Mouse (Mus musculus): ENCODE results near the gene Pak7. TPM values are rescaled to one million over a fixed set of nuclear protein-coding genes. Genes with fewer than 3 reads are reported as not detected.
A peak's percentile ranks its signal among the peaks of the same experiment; 100 is the strongest.
"Not testable (repeated sequence)": the region's sequence is repeated elsewhere in the genome, so short reads cannot be mapped to it uniquely, and the experiment has no call there.

The Pak7 gene
- polyA plus RNA-seq, 1 experiment from 2014 or later = 4.2 TPM

DNA sequence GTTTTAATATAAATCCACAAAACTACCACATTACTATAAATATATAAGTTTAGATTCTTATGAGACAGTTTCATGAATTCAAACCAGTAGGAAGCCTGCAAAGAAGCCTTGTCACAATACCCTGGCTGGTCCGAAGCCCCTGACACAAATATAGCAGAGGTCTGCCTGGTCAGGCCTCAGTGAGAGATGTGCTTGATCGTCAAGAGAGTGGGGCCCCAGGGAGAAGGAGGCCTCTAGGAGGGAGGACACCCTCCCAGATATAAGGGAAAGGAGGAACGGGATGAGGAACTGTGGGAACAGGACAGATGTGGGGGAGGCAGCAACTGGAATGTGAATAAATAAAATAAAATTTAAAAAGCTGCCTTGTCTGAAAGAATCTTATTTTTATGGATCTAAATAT is 37.3 kb downstream of the Pak7 start:
- Histone ChIP-seq H3K9me3 (replicated peaks; ENCODE audit: control insufficient read depth, low read length) (no peaks in the 10 kb centered on the region), H3K4me3 (ENCODE audit: low read depth, low read length) (no peak overlapping the region), H3K9ac (replicated peaks; ENCODE audit: low read length) (no peak overlapping the region), H3K27me3 (ENCODE audit: control insufficient read depth, insufficient read depth, low read length) (no peaks in the 10 kb centered on the region), H3K4me2 (ENCODE audit: low read depth, low read length) (no peak overlapping the region), H3K27ac (replicated peaks; ENCODE audit: low read depth, low read length) (no peak overlapping the region), H3K4me1 (ENCODE audit: control insufficient read depth, insufficient read depth, low read length) (no peaks in the 10 kb centered on the region), H3K36me3 (replicated peaks; ENCODE audit: control insufficient read depth, insufficient read depth, low read depth, low read length) (no peaks in the 10 kb centered on the region)
- 56% methylated on average over 3 of the region's 3 CpGs for WGBS
- DNase-seq (ENCODE audit: low spot score) = no peak
- no peak for ATAC-seq (replicated peaks; ENCODE audit: insufficient number of reproducible peaks, low FRiP score, low TSS enrichment, low read depth)

GRCm38 (mm10) chr2:136349671-136350275 is 38.0 kb downstream of the Pak7 start:
- Histone ChIP-seq H3K9ac (replicated peaks; ENCODE audit: low read length) (no peak overlapping the region), H3K4me1 (ENCODE audit: control insufficient read depth, insufficient read depth, low read length) (no peaks in the 10 kb centered on the region), H3K4me3 (ENCODE audit: low read depth, low read length) (no peak overlapping the region), H3K27ac (replicated peaks; ENCODE audit: low read depth, low read length) (no peak overlapping the region), H3K9me3 (replicated peaks; ENCODE audit: control insufficient read depth, low read length) (no peaks in the 10 kb centered on the region), H3K27me3 (ENCODE audit: control insufficient read depth, insufficient read depth, low read length) (no peaks in the 10 kb centered on the region), H3K4me2 (ENCODE audit: low read depth, low read length) (no peak overlapping the region), H3K36me3 (replicated peaks; ENCODE audit: control insufficient read depth, insufficient read depth, low read depth, low read length) (no peaks in the 10 kb centered on the region)
- ATAC-seq (replicated peaks; ENCODE audit: insufficient number of reproducible peaks, low FRiP score, low TSS enrichment, low read depth) = no peak
- DNase-seq (ENCODE audit: low spot score) = no peak
- WGBS = 83% methylated on average over 8 of the region's 8 CpGs

GRCm38 (mm10) chr2:136344240-136344780 is 43.5 kb downstream of the Pak7 start:
- H3K4me3 ChIP-seq (ENCODE audit: low read depth, low read length); ATAC-seq (replicated peaks; ENCODE audit: insufficient number of reproducible peaks, low FRiP score, low TSS enrichment, low read depth); H3K9ac ChIP-seq (replicated peaks; ENCODE audit: low read length); H3K9me3 ChIP-seq (replicated peaks; ENCODE audit: control insufficient read depth, low read length); H3K36me3 ChIP-seq (replicated peaks; ENCODE audit: control insufficient read depth, insufficient read depth, low read depth, low read length); H3K27me3 ChIP-seq (ENCODE audit: control insufficient read depth, insufficient read depth, low read length); DNase-seq (ENCODE audit: low spot score); H3K4me2 ChIP-seq (ENCODE audit: low read depth, low read length); H3K4me1 ChIP-seq (ENCODE audit: control insufficient read depth, insufficient read depth, low read length); H3K27ac ChIP-seq (replicated peaks; ENCODE audit: low read depth, low read length): not testable (repeated sequence)
- 91% methylated on average over 4 of the region's 4 CpGs for WGBS

DNA sequence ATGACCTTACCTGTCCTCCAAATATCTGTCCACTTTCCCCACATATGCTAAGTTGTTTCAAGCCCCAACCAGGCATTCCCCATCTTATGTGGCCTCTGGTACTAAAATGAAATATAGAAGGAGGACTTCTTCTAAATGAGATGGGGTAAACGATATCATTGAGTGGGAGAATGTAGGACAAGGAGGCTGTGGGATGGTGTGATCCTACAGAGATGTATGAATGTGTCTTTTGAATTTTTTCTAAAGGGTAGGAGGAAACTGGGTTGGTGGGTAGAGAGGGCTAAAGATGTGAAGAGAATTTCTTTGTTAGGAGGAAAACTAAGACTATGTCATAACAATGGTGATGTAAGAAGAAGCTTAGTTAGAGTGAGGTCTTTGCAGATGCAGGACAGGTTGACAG is 57.8 kb downstream of the Pak7 start:
- H3K27ac ChIP-seq (replicated peaks; ENCODE audit: low read depth, low read length) = no peak overlapping the region
- 75% methylated on average over 1 of the region's 1 CpGs for WGBS
- ATAC-seq (replicated peaks; ENCODE audit: insufficient number of reproducible peaks, low FRiP score, low TSS enrichment, low read depth) (no peak), DNase-seq (ENCODE audit: low spot score) (no peak)
- H3K36me3 ChIP-seq (replicated peaks; ENCODE audit: control insufficient read depth, insufficient read depth, low read depth, low read length) = no peaks in the 10 kb centered on the region
- no peak overlapping the region for H3K4me2 ChIP-seq (ENCODE audit: low read depth, low read length)
- H3K4me3 ChIP-seq (ENCODE audit: low read depth, low read length) = no peak overlapping the region
- H3K4me1 ChIP-seq (ENCODE audit: control insufficient read depth, insufficient read depth, low read length) = no peaks in the 10 kb centered on the region
- no peak overlapping the region for H3K9ac ChIP-seq (replicated peaks; ENCODE audit: low read length)
- no peaks in the 10 kb centered on the region for H3K27me3 ChIP-seq (ENCODE audit: control insufficient read depth, insufficient read depth, low read length)
- H3K9me3 ChIP-seq (replicated peaks; ENCODE audit: control insufficient read depth, low read length) = no peaks in the 10 kb centered on the region

- Histone ChIP-seq H3K36me3 (replicated peaks; ENCODE audit: control insufficient read depth, insufficient read depth, low read depth, low read length) (no peaks in the 10 kb centered on the region), H3K27me3 (ENCODE audit: control insufficient read depth, insufficient read depth, low read length) (no peaks in the 10 kb centered on the region), H3K4me1 (ENCODE audit: control insufficient read depth, insufficient read depth, low read length) (no peaks in the 10 kb centered on the region), H3K9ac (replicated peaks; ENCODE audit: low read length) (no peak overlapping the region), H3K4me2 (ENCODE audit: low read depth, low read length) (no peak overlapping the region), H3K9me3 (replicated peaks; ENCODE audit: control insufficient read depth, low read length) (no peaks in the 10 kb centered on the region), H3K27ac (replicated peaks; ENCODE audit: low read depth, low read length) (no peak overlapping the region), H3K4me3 (ENCODE audit: low read depth, low read length) (no peak overlapping the region)
- ATAC-seq (replicated peaks; ENCODE audit: insufficient number of reproducible peaks, low FRiP score, low TSS enrichment, low read depth) (no peak), DNase-seq (ENCODE audit: low spot score) (no peak)
- 83% methylated on average over 4 of the region's 4 CpGs for WGBS
Measured at GRCm38 (mm10) chr2:136325646-136326045, 62.1 kb downstream of the Pak7 start.

DNA sequence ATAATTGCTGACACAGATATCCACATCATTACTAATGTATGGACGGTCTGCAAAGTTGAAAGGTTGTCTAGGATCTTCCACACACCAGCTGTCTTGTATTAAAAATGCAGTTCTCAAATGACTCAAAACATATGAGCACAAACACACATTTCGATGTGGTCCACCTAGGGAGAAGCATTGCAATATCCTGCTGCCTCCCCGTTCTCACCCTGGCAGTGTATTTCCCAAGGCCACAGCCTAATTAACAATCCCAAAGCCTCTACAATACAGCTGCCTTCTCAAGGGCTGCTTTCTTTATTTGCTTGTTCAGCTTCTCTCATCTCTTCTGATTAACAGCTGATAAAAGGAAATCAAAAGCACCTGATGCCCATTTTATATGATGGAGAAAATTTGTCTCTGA is 78.5 kb downstream of the Pak7 start:
- DNase-seq (ENCODE audit: low spot score) = peak; percentile 7
- Histone ChIP-seq H3K4me3 (ENCODE audit: low read depth, low read length) (no peak overlapping the region), H3K4me2 (ENCODE audit: low read depth, low read length) (no peak overlapping the region), H3K4me1 (ENCODE audit: control insufficient read depth, insufficient read depth, low read length) (no peaks in the 10 kb centered on the region), H3K27ac (replicated peaks; ENCODE audit: low read depth, low read length) (no peak overlapping the region), H3K27me3 (ENCODE audit: control insufficient read depth, insufficient read depth, low read length) (no peaks in the 10 kb centered on the region), H3K36me3 (replicated peaks; ENCODE audit: control insufficient read depth, insufficient read depth, low read depth, low read length) (no peaks in the 10 kb centered on the region), H3K9me3 (replicated peaks; ENCODE audit: control insufficient read depth, low read length) (no peaks in the 10 kb centered on the region), H3K9ac (replicated peaks; ENCODE audit: low read length) (no peak overlapping the region)
- ATAC-seq (replicated peaks; ENCODE audit: insufficient number of reproducible peaks, low FRiP score, low TSS enrichment, low read depth) = no peak
- 54% methylated on average over 3 of the region's 3 CpGs for WGBS

GRCm38 (mm10) chr2:136308743-136309142 is 79.0 kb downstream of the Pak7 start:
- no peak for DNase-seq (ENCODE audit: low spot score)
- no peak overlapping the region for H3K27ac ChIP-seq (replicated peaks; ENCODE audit: low read depth, low read length)
- H3K9me3 ChIP-seq (replicated peaks; ENCODE audit: control insufficient read depth, low read length) = no peaks in the 10 kb centered on the region
- no peak overlapping the region for H3K9ac ChIP-seq (replicated peaks; ENCODE audit: low read length)
- H3K27me3 ChIP-seq (ENCODE audit: control insufficient read depth, insufficient read depth, low read length) = no peaks in the 10 kb centered on the region
- H3K4me2 ChIP-seq (ENCODE audit: low read depth, low read length) = no peak overlapping the region
- no peak overlapping the region for H3K4me3 ChIP-seq (ENCODE audit: low read depth, low read length)
- 85% methylated on average over 4 of the region's 4 CpGs for WGBS
- no peaks in the 10 kb centered on the region for H3K36me3 ChIP-seq (replicated peaks; ENCODE audit: control insufficient read depth, insufficient read depth, low read depth, low read length)
- ATAC-seq (replicated peaks; ENCODE audit: insufficient number of reproducible peaks, low FRiP score, low TSS enrichment, low read depth) = no peak
- no peaks in the 10 kb centered on the region for H3K4me1 ChIP-seq (ENCODE audit: control insufficient read depth, insufficient read depth, low read length)

GRCm38 (mm10) chr2:136302201-136302600 is 85.6 kb downstream of the Pak7 start:
- Histone ChIP-seq H3K4me3 (ENCODE audit: low read depth, low read length) (no peak overlapping the region), H3K9me3 (replicated peaks; ENCODE audit: control insufficient read depth, low read length) (no peaks in the 10 kb centered on the region), H3K27ac (replicated peaks; ENCODE audit: low read depth, low read length) (no peak overlapping the region), H3K27me3 (ENCODE audit: control insufficient read depth, insufficient read depth, low read length) (no peaks in the 10 kb centered on the region), H3K4me2 (ENCODE audit: low read depth, low read length) (no peak overlapping the region), H3K9ac (replicated peaks; ENCODE audit: low read length) (no peak overlapping the region), H3K4me1 (ENCODE audit: control insufficient read depth, insufficient read depth, low read length) (no peaks in the 10 kb centered on the region), H3K36me3 (replicated peaks; ENCODE audit: control insufficient read depth, insufficient read depth, low read depth, low read length) (no peaks in the 10 kb centered on the region)
- ATAC-seq (replicated peaks; ENCODE audit: insufficient number of reproducible peaks, low FRiP score, low TSS enrichment, low read depth) = no peak
- WGBS = 77% methylated on average over 2 of the region's 2 CpGs
- no peak for DNase-seq (ENCODE audit: low spot score)

Measured in embryonic facial prominence, embryonic 11.5 days (tissue).